Mouse (Mus musculus): Measurements from ENCODE around the gene Ficd. TPM values are rescaled to one million over a fixed set of nuclear protein-coding genes. Genes with fewer than 3 reads are reported as not detected.

The Ficd gene
- polyA plus RNA-seq, 1 experiment: 1.9 TPM

DNA sequence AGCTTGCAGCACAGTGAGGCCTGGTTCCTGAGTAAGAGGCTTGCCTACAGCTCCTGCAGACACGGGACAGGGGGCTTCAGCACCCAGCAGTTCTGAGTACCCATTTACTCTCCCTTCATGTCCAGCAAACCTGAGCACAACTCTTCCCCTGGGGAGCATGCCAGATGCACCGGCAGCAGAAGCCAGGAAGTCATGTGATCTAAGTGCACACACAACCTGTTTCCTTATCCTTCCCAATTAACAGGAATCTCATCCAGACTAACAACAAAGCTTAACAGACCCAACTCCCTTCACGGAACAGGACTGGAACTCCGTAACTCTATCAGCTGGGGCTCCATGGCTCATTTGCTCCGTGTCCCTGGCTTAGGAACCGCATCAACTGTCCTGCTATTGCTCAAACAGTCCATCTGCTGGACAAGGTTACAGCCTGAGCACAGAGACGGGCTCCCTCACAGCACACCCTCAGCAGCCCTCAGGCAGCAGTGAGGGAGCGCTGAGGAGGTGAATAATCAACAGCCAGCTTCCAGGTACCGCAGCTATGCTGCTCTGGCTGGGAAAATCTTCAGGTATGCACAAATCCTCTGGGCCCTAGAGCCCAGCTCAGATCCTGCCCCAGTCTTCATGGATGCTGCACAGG lies 16.0 kb downstream of the Ficd start:
- TF ChIP-seq GATA1 (IDR thresholded peaks at IDR 0.05; ENCODE audit: low read length): no peak

DNA sequence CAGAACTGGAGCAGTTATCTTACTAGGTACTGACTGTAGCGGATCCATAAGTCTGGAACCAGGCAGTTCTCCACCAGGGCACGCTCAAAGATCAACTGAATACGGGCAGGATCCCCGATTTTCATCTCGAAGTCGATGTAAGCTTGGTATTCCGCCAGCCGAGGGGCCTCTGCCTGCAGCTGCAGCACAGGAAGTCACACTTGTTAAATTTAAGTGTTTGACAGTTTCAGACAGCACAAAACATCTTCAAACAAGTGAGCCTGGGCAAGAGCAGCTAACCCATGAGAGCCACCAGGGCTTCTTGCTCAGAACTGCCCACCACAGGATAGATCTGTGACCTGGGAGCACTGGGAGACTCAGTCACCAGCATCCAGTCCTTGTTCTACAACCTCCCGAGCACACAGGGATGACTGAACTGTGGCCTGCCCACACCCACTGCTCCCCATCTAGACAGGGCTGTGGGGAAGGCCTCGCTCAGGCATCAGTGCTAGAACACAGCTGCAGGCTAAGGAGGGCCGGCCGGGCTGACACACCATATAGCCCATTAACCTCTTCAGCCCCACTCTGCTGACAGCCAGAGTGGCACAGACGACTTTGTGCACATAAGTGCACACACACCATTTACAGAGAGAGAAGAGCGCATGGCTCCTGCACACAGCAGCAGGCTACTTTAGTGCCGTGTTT lies 19.9 kb downstream of the Ficd start:
- no peak for TF ChIP-seq GATA1 (IDR thresholded peaks at IDR 0.05; ENCODE audit: low read length)

DNA sequence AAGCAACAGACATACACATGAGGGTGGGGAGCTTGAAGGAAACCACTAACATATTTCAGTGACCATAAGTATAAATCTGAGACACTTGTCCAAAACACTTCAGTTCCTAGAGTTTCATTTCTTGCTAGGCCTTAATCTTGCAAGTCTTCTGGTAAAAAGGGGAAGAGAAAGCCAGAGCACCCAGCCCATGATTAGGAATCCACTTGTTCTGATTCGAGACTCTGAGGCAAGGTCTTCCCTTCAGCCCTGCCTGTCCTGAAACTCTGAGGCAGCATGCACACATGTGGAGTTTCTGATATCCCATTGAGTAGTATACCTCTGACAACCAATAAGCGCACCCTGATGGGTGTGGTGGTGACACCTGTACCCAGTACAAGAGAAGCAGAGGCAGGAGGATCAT lies 26.0 kb downstream of the Ficd start:
- TF ChIP-seq GATA1 (IDR thresholded peaks at IDR 0.05; ENCODE audit: low read length): no peak

DNA sequence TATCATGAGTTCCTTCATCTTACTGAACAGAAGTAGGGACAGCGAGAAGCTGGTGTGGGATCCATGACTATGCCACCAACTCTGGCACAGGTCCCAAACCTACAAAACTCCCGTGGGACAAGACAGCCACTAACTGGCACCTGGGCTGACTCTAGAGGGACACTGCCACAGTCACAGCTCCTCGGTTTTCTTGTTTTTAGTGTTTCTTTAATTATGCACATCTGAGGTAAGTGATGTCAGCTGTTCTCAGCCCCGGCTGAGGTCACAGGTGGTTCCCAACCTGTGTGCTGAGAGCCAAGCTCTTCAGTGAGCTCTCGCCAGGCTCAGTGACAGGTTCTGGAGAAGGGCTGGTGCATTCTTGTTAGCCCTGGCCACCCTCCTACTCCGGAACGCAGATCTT lies 28.8 kb downstream of the Ficd start:
- no peak for TF ChIP-seq GATA1 (IDR thresholded peaks at IDR 0.05; ENCODE audit: low read length)

DNA sequence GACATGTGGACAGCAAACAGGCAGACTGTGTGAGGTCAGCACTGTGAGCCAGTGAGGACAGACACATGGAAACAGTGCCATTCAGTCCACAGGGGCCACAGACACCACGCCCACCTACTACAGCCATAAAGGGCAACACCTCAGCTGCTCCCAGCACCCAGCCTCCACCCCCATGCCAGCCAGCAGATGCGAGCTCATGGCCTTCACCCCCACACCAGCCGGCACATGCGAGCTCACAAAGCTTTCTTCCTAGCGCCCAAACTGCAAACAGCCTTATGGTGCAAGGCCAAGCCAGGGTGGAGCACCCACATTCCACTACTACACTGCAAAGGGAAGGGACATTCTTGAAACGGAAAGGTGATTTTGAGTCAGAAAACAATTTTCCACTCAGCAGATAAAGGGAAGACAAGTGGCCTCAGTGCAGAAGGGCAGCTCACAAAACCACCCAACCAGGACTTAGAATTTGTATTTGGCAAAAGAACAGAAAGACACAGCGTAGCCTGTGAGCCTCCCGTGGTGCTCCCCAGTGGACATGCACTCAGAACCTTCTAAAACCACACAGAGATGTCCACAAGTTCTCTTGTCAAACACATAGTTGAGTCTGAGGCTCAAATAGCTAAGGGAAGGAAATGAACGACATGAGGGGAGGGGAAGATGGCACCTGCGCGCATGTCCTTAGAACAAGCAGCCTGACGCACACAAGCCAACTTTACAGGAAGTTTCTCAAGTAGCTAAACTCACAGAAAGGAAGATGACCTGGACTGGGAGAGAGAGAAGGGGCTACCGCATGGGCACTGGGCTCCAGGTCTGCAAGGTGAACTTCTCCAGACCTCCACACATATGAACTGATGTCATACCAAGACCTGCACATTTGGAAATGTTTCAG lies 30.3 kb downstream of the Ficd start:
- TF ChIP-seq GATA1 (IDR thresholded peaks at IDR 0.05; ENCODE audit: low read length): no peak

DNA sequence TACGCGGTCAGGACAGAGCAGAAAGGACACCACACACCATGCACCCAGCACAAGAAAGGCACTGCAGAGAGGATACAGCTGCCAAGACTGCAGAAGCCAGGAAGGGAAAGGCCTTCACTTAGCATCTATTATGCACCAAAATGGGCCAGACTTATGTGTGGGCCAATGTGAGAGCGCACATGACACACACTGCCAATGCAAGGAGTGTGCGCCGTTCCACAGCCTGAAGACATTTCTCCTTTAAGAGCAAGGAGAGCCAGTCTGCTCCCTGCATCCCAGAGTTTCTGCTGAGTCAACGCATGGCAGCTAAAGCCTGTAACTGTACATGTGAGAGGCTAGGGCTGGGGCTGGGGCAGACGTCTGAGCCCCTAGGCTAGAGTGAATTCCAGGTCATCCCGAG lies 33.2 kb downstream of the Ficd start:
- no peak for TF ChIP-seq GATA1 (IDR thresholded peaks at IDR 0.05; ENCODE audit: low read length)

DNA sequence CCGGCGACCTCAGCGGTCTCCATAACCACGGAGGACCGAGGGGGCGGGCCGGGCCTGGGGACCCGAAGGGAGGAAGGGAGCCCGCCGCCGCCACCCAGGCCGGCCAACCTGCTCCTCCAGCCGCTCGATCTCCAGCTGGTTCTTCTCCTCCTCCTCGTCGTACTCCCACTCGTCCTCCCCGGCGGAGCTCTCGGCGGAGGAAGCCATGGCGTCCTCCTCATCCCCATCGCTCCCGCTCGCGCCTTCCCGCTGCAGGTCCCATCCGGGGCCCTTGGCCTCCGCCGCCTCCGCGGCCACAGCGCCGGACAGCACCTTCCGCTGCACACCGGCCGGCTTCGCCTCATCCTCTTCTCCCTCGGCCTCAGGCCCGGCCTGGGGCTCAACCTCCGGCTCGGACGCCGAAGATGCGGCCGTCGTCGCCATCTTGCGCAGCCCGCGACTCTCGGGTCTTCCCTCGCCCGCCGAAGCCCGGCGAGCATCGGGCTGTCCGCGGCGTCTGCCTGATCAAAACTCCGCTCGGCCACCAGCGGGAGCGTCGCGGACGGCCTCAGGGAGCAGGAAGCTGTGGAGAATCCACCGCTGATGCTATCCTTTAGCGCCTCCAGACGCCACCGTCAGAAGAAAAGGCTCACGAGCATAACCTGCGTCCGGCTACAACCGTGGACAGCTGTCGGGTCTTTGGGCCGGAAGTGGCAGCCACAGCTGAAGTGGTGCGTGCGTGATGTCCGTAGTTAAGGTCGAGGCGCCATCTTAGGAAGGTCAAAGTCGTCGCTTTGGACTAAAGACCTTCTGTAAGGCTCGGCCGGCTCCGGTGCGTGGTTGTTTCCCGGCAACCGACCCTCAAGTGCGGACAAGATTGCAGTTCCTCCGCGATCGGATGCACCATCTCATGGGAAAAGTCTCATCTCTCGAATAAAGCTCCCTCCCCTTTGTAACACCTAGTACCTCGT lies 35.9 kb downstream of the Ficd start:
- TF ChIP-seq GATA1 (IDR thresholded peaks at IDR 0.05; ENCODE audit: low read length): no peak

DNA sequence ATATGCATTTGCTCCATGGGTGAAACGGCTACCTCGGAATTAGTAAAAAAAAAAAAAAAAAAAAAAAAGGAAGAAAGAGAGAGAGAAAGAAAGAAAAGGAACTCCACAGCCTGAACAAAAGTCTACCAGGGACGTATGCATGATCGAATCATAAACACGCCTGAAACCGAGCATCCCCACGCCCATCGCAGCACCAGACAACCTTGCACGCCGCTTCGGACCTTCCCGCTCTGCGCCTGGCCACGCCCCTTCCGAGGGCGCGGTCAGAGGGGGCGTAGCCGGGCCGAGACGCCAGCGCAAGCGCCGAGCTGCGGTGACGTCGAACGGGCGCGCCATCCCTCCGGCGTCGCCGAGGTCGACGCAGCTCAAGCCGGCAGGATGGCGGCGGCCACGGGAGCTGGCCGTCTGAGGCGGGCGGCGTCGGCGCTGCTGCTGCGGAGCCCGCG lies 36.9 kb downstream of the Ficd start, which contains the start of the genes Sart3 and Iscu:
TSS of gene Sart3 (minus strand) at position 61 of the 446 bp plus-strand sequence.
TSS of gene Iscu (plus strand) at position 299 of the 446 bp plus-strand sequence.
- no peak for TF ChIP-seq GATA1 (IDR thresholded peaks at IDR 0.05; ENCODE audit: low read length)

DNA sequence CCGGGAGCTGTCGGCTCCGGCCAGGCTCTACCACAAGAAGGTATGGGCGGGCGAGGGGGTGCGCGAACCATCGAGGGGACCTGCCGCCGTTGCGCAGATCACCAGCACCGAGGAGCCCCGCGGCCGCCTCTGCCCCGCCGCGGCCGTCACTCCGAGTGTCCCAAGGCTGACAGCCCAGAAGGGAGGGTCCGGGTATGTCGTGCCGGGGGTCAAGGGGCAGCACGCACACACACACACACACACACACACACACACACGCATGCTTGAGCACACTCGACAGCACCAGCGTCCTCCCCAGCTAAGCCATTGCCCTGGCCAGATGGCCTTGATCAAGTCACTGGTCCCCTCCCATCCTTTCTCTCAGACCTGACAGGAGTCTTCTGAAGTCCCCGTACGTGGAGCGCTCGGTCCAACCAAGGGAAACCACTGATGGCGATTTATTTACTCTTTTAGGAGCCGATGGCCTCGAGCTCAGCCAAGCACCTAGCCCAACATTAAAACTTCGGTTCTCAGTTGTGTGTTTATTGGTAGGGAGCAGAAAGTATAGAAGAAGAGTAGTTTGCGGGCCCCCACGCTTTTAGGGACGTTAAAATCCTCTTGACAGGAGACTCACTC lies 37.4 kb downstream of the Ficd start:
- TF ChIP-seq GATA1 (IDR thresholded peaks at IDR 0.05; ENCODE audit: low read length): no peak

DNA sequence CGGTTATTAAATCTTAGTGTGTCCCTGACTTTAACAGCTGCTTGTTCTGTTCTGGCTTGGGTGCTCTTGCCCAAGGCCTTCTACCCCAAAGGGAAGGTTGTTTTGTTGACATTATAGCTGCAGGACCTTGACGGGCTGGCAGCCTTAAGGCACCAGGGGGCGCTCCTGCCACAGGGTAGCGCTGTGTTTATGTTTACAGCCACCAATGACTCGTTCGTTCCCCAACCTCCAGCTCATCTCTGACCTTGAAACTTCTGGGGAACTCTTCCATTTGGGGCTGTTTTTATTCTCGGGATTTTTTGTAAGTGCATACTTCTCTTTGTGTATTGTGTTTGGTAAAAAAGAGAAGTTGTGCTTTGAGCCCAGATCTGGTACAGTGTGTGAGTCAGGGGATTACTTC lies 38.1 kb downstream of the Ficd start:
- no peak for TF ChIP-seq GATA1 (IDR thresholded peaks at IDR 0.05; ENCODE audit: low read length)

DNA sequence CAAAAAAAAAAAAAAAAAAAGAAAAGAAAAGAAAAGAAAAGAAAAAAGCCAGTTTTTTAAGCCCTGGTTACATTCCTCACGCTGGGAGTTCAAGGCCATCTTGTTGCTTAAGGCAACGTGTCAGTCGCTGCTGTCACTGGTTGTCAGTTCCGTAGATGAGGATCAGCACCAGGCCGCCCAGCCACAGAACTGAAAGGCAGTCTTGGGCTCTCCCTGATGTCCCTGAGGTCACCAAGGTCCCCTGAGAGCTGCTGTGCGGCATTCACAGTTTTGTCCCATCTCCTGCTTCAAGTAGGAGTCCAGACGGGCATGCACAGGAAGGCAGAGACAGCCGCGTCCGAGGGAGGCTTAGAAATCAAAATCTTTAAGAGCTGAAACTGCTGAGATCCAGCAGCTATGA lies 40.0 kb downstream of the Ficd start:
- no peak for TF ChIP-seq GATA1 (IDR thresholded peaks at IDR 0.05; ENCODE audit: low read length)

DNA sequence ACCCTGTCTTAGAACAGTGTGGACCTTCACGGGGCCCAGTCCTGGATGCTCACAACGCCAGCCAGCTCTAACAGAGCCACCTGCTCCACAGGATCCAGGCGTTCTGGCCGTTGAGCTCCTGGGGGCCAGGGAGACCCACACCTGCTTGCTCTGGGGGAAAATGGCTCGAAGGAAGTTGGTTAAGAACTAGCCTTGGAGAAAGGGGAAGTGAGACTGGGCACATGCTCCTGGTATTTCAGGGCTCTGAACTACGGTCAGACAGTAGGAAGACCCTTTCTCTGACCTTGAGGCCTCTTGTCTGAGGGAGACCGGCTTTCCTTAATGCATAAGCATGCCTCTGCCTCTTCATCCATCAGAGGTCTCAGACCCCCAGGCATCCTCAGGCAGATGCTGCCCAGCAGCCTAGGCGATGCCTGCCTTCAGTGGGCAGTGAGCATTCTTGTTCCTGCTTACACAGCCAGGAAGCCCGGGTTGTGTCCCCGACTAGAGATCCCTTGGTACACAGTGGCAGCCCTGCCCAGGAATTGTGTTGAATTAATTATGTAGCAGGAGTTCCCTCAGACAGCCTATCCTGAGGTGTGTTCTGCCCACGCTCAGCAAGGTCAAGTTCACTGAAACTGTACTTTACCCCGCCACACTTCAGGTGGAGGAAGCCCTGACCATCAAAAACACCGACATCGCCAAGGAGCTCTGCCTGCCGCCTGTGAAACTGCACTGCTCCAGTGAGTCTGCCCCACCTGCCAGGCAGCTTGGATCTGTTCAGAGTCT lies 40.7 kb downstream of the Ficd start:
- no peak for TF ChIP-seq GATA1 (IDR thresholded peaks at IDR 0.05; ENCODE audit: low read length)

DNA sequence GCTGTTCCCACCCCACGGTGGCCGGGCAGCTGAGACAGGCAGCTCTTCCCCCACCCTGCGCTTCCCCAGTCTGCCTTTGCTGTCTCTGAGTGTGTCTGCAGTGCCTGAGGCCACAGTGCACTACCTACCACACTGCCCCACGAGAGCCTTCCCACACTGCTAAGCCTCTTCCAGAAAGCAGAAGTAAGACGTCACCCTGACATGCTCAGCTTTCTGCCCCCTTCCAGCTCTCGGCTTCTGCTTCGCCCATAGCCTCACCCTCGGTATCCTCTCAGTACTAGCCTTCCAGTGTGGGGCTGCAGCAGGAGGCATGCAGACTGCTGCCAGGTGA lies 41.3 kb downstream of the Ficd start:
- TF ChIP-seq GATA1 (IDR thresholded peaks at IDR 0.05; ENCODE audit: low read length): no peak

DNA sequence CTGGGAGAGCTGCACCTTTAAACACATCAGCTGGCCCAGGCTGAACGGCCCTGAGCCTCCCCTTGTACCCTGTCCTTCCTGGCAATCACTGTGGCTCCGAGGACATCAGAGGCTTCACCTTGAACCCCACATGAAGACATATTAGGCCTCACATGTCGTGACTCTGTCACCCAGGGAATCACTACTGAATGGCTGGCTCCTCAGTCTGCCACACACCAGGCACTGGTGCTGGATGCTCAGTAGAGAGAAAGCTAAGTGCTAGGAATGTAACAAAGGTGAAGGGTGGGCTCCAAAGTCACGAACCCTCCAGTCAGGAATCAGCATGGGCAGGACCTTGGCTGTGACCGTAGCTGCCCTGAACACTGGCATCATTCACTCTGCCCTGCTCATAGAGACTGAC lies 44.0 kb downstream of the Ficd start:
- no peak for TF ChIP-seq GATA1 (IDR thresholded peaks at IDR 0.05; ENCODE audit: low read length)

All from G1E-ER4 (cell line).